Mouse (Mus musculus) kidney, adult 8-10 months (tissue): ENCODE data around the gene Irs3.

Experiments
- DNase-seq, 2 experiments: peaks; one replicate each; pipeline ENCODE4 v3.0.0; 2022

The Irs3 gene

GRCm38 (mm10) chr5:137645652-137646091, at the start of gene Irs3:
Irs3 (minus strand) TSS chr5:137645714.
- peak; percentile 27 to 55 for DNase-seq

- DNase-seq, result no peak
Observed at GRCm38 (mm10) chr5:137694796-137695195, 49.3 kb upstream of the Irs3 start.

GRCm38 (mm10) chr5:137691881-137692280, 46.4 kb upstream of the Irs3 start:
- no peak for DNase-seq

DNA sequence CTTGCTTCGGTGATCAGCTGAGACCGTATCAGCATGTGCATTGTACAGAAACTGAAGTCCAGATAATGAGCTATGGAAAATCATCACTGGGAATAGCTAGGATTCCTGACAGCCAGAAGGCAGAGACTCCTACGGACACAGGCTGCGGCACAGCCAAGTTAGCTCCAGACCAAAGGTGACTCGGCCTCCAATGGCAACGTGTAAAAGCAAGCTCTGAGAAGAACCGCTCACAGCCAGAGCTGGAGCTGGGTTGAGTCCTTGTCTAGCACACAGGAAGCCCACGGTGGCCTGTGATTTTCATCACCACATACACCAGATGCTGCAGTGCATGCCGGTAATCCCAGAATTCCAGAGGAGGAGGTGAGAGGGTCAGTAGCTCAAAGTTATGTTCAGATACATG, 45.0 kb upstream of the Irs3 start:
- DNase-seq, result no peak

GRCm38 (mm10) chr5:137689974-137690373, 44.5 kb upstream of the Irs3 start:
- no peak for DNase-seq

DNA sequence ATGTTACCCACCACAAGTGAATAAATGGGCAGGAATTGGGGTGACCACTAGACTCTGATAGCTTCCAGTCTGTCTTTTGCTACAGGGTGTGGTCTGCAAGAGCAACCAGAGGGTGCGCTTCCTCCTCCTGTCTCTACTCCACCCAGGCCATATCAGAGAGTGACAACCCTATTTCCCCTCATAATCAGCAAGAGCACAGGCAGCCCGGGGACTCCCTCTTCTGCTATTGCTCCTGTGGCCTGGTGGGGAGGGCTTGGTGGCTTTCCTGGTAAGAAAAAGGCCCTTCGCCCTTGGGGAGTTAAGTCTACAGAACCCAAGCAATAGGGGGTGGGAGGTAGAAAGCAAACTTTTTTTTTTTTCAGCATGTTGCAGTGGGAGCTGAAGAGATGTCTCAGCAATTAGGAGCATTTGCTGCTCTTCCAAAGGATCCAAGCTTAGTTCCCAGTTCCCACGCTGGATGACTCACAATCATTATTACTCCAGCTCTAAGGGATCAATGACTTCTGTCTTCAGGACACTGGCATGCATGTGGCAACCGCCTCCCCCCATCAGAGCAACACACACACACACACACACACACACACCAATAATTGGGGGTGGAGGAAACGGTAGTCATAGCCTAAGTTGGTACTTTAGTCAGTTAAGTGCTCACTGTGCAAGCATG, 40.7 kb upstream of the Irs3 start:
- no peak for DNase-seq

DNA sequence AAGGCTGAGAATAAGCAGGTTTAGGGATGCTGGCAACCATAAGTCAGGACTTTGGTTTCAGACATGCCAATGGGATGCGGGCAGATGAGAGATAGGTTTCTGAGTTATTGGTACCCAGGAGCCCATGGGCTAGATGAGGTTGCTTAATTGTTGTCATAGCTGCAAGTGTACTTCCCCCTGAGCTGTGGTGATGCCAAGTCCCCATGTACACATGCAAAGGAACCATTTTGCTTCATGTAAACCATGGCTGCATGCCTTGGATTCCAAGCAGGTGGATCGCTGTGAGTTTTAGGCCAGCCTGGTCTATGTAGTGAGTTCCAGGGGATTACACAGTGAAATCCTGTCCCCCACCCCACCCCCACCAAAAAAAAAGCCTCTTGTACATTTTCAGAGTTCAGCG, 40.1 kb upstream of the Irs3 start:
- no peak for DNase-seq

- DNase-seq, result peak; percentile 99 to 100
Observed at GRCm38 (mm10) chr5:137684294-137685123, 39.0 kb upstream of the Irs3 start, which contains the start of gene Agfg2. Agfg2 (minus strand) TSS chr5:137684726.

- DNase-seq, result peak; percentile 28 to 52
Observed at GRCm38 (mm10) chr5:137683388-137684293, 38.1 kb upstream of the Irs3 start.

- DNase-seq, result no peak
Observed at GRCm38 (mm10) chr5:137682526-137682925, 37.0 kb upstream of the Irs3 start.

- no peak for DNase-seq
Observed at GRCm38 (mm10) chr5:137679726-137680125, 34.2 kb upstream of the Irs3 start.

DNA sequence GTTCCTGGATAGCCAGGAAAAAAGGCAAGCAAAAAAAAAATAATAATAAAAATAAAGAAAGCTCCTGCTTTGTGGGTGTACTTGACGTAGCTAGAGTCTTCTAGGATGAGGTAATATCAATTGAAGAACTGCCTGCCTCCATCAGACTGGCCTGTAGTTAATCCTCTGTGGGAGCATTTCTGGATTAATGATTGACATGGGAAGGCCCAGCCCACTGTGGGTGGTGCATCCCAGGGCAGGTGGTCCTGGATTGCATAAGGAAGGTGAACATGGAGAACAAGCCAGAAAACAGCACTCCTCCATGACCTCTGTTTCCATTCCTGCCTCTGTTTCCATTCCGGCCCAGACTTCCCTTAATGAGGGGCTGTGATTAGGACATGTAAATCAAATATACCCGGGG, 33.2 kb upstream of the Irs3 start:
- peak; percentile 65 for DNase-seq

DNA sequence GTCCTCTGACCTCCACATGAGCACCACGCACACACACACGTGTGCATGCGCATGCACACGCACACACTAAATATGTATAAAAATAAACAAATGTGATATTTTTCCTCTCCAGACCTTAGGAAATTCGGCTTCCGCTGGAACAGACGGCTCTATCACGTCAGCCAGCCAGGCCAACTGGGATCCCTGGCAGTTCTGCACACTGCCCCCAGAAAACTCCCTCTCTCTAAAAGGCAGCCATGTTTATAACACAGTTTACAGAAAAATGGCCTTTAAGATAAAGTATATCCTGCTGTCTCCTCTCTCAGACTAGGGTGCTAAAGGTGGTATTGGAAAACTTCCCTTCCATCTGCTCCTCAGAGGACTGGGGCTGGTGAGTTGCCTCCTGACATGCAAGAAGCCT, 32.3 kb upstream of the Irs3 start:
- DNase-seq, result no peak

- peak; percentile 54 to 57 for DNase-seq
Observed at GRCm38 (mm10) chr5:137674786-137675185, 29.3 kb upstream of the Irs3 start.

DNA sequence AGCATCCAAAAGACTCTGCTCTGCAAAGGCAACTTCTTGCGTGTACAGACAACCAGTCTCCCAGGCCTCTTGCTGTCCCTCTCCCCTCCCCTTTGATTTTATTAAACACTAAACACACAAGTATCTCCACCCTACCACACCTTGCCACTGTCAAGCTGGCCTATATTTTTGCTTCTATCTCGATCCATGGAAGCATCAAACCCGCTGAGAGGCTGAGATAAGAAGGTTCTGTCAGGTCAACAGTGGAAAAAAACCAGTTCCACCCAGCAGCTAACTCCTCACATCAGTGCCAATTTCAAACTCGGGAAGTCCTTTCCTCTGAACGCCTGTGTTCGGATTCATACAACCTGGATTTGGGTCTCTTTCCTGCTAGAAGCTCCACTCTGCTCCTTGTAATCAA, 27.5 kb upstream of the Irs3 start:
- DNase-seq, result no peak

GRCm38 (mm10) chr5:137672361-137672760, 26.8 kb upstream of the Irs3 start:
- no peak for DNase-seq

GRCm38 (mm10) chr5:137671443-137672240, 26.1 kb upstream of the Irs3 start:
- peak; percentile 92 for DNase-seq

DNA sequence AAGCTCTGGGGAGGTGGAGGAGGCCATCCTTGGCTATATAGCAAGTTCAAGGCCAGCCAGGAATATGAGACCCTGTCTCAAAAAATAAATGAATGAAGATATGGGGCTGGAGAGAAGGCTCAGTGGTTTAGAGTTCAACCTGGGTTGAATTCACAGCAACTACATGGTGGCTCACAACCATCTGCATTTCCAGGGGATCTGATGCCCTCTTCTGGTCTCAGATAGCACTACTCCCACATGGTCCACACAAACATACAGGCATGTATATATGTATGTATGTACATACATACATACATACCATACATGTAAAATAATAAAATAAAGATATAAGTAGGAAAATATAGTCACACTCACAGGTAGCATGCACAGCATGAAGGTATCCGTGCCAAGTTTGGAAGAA, 24.7 kb upstream of the Irs3 start:
- DNase-seq, result no peak

- no peak for DNase-seq
Observed at GRCm38 (mm10) chr5:137668971-137669370, 23.5 kb upstream of the Irs3 start.

DNA sequence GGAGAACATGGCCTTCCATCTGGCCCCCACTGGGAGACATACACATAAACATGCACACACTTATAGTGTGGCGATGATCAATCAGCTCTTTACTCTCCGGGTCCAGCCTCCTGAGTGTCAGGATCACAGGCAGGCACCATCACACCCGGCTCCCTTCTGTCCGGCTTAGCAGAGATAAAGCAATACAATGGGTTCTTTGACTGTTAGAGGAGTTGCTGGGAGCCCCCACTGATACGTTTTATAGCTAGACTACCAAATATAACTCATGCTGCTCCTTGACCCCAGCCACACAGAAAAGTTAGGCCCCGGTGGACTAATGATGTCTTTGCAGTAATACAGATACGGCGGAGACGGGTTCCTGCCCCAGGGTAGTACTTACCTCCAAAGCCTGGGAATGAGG, 17.5 kb upstream of the Irs3 start:
- no peak for DNase-seq

- DNase-seq, result no peak
Observed at GRCm38 (mm10) chr5:137660064-137660688, 14.7 kb upstream of the Irs3 start.

DNA sequence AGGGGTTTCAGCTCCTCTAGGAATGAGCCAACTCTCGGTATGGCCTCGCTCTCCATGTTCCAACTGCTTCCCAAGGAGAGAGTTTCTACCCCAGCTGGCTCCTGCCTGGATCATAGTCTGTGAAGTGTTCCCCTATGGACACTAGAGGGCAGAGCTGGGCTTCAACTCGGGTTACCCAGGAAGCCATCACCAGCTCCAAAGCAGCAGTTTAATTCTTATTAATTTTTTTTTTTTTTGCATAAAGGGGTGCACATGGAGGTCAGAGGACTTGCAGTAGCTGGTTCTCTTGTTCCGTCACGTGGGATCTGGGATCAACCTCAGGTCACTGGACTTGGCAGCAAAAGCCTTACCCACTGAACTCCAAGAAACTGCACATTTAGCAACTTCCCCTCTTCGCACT, 11.5 kb upstream of the Irs3 start:
- peak; percentile 80 to 87 for DNase-seq
